Mouse (Mus musculus) right cerebral cortex, postnatal 25 days (tissue): ENCODE results near the gene Pirb.

Experiments
- DNase-seq: peaks from one replicate; pipeline ENCODE4 v3.0.0; 2022

Gene Pirb

DNA sequence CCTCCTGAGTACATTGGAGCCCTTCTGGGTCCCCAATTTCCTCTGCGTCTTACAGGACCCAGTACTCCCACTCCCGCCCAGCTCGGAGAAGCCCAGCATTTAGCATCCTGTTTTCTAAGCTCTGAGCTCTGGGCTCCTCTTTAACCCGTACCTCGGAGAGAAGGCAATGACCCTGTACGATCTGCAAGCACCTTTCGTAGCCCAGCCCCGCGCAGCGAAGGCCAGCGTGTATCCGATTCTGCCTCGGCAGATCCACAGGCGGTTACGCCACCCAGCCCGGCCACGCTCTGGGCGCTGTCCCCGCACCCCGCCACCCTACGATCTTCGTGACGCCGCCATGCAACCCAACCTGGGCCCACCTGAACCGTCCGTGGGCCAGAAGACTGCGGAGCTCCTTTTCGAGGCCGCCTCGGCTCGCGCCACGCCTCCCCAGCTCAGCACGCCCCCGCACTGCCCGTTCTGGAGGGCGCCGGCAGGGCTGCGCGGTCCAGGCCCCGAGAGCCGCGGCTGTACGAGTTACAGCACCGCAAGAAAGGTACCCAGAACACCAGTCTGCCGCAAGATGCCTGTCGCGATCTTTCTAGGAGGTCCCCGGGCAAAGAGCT, 27.7 kb downstream of the Pirb start, which contains the start of gene Tsen34:
TSS of gene Tsen34 (plus strand) at position 482 of the 605 bp plus-strand sequence.
- no peak for DNase-seq

GRCm38 (mm10) chr7:3691919-3692318, 28.3 kb downstream of the Pirb start:
- DNase-seq, result no peak

DNA sequence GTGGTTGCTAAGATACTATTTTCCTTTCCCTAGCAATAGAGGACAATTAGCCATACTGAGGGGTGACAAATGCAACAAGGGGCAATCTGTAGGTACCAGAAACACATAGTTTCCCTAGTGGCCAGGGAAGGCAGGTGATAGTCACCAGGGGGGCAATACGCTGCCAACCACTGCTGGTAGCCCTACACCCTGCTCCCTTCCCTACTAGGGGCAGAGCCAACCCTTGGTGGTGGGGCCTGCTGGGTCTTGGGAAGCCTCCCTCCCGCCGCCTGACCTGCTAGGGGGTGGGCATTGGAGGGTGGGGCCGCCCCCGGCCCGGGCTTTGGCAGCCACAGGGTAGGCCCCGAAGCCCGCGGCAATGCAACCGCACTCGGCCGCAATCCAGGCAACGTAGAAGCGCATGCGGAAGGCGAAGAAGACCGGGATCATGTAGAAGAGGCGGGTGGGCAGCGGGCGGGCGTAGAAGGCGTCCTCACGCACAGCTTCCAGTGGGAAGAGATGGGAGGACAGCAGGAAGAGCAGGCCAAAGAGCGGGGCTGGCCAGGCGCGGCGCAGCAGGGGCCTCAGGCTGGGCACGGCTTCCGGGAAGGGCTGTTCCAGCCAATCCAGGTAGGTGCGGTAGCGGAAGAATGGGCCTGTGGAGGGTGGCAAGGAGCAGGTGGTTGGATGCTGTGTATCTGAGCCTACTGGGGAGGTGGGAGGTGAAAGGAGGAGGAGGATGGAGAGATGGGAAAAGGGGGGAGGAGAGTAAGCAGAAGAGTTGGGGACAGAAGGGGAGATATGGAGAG, 34.6 kb downstream of the Pirb start:
- no peak for DNase-seq

GRCm38 (mm10) chr7:3684698-3685097, 35.5 kb downstream of the Pirb start:
- no peak for DNase-seq

DNA sequence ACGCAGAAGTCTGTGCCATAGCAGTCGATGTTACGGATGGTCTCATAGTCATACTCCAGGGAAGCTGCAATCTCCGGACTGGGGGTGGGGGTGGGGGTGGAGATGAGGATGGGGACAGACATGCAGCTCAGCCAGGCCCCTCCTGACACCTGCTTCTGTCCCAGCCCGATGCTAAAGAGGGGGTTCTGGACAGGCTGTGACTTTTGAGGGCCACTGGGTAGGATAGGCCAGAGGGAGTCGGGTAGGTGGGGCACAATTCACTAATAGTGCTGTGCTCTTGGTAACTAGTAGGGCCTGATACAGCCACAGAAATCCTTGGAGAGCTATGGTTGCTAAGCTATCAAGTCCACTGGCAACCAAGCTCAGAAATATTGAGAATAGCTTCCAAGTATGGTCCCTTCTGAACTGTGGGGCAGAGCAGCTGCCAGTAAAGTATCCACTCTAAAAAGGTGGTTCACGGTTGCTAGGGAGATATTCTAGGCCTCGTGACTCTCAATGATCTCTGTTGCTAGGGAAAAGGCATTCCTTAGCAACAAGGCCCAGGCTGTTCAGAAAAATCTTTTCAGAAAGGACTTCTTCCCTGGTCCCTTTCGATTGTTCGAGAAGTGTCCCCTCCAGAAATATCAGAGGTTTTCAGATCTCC, 36.2 kb downstream of the Pirb start:
- no peak for DNase-seq

- no peak for DNase-seq
Observed at GRCm38 (mm10) chr7:3677342-3677741, 42.8 kb downstream of the Pirb start, which contains the start of gene Tmc4. Gene Tmc4 (minus strand): TSS chr7:3677553.

DNA sequence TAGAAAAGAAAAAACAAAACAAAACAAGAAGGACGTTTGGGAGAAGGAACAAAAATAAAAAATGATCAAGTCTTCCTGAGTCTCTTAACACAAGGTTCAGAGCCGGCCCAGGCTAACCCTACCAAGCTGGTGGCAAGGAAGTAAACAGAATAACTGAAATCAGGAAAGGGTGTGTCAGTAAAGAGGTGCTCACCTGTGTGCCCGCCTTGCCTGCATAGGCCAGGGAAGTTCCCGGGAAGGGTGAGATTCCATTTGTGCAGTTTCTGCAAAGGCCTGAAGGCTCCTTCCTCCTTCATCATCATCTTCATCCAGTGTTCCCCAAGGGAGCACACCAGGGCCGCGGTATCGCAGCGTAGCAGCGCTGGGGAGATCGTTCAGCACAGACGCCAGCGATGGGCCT, 43.8 kb downstream of the Pirb start:
- DNase-seq, result no peak

- no peak for DNase-seq
Observed at GRCm38 (mm10) chr7:3675228-3675548, 45.0 kb downstream of the Pirb start.

DNA sequence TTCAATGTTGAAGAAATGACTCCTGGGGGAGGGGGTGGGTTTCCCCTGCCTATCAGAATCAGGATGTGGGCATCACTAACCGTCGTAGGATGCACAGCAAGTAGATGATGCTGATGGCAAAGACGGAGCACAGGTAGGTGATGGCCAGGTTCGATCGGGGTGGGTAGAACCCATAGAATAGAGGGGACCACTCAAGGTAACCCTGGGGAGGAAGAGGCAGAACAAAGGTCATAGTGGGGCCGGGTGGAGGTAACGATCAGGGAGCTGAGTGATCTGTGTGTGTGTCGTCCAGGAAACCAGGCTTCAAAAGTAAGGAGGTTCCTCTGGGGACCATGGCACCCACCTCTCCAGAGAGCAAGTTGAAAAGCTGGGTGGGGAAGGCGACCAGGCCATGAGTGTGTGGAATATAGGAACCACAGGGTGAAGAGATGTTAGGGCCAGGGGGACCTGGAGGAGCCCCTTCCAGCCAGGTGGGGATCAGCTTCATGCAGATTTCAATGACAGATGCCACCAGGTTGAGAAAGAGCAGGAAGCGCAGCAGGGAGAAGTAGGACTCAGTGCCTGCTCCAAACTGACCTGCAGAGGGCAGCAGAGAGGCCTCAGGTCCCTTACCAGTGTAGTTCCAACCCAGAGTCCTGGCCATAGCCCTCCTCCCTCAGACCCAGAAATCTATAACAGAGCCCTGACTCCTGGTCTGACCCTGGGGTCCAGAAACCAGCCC, 45.5 kb downstream of the Pirb start:
- DNase-seq, result peak; percentile 76

- DNase-seq, result no peak
Observed at GRCm38 (mm10) chr7:3666921-3667391, 53.2 kb downstream of the Pirb start.

DNA sequence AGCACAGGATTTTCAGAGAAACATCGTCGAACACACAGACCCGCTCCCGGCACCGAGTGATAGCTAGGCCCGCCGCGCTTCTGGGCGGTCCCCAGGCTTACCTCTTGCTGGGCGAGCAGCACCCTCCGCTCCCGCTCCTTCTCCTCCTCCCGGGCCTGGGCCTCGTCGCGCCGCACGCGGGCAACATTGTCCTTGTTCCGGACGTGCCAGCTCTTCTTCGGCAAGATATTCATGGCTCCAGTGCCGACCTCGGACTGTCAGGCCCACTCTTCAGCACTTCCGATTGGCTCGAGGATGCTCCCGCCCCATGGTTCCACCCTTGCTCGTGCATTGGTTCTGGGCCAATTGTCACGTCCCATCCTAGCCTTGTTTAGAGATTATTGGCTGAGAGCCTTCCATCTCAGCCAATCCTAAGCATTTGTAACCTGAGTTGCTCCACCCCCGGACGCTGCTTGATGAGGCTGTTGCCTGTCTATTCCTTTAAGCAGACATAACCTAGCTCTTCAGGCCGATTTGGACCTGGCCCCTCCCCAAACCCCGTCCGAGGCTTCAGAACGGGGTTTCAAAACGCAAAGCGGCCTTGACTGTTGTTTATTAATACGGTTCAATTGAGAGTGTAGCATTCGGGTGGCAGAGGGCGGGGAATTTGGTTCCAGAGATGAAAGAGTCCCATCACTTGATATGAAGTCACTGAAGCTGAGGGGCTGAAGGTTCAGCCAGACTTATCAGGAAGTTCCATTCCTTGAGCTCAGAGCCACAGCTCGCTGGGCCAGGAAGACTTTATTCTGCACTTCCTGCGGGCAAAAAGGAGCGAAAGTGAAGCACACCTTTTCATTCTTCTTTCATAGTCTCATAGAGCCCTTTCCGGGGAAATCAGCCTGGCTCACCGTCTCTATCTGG, 54.7 kb downstream of the Pirb start, which contains the start of gene Leng1:
TSS of gene Leng1 (minus strand) at position 626 of the 900 bp plus-strand sequence.
- peak; percentile 95 for DNase-seq

GRCm38 (mm10) chr7:3664524-3665214, 55.5 kb downstream of the Pirb start:
- DNase-seq, result peak; percentile 31
